Mouse (Mus musculus): ENCODE results near the gene Cdk5rap2.

Gene Cdk5rap2

DNA sequence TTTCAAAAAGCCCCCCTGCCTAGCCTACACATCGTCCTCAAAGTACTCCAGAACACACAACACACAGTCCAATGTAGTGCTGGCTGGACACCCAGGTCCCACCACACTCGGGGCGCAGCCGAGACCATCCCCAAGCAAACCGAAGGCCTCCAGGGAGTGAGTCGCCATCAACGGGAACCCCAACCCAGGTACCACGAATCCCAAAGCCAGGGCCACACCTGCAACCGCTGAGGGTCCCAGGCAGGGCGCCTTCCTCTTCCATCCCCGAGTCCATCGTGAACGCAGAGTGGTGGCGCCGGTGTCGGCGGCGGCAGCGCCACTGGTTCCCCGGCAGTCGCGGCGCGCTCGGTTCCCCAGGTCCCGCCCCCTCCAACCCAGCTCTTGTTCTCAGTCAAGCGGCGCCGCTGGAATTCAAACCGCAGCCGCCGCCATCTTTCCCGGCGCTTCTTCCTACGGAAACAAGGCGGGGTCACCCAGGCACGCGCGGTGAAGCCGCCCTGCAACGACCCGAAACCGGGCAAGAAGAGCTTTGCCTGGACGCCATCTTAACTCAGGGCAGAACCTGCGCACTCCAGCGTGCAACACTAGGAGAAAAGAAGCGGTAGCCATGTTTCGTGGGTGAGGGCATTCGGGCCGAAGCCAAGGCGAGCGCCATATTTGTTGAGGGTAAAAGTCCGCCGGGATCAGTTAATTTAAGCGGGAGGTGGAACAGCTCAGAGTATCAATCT is at the start of gene Cdk5rap2:
Cdk5rap2 (minus strand) TSS at position 450 of the 728 bp plus-strand sequence.
- DNase-seq (ENCODE audit: inconsistent age in 2 of 2, low spot score in 1 of 2) = peak; percentile 98 to 99

- no peak for DNase-seq (ENCODE audit: inconsistent age in 2 of 2, low spot score in 1 of 2)
Measured at GRCm38 (mm10) chr4:70452161-70452560, 41.9 kb upstream of the Cdk5rap2 start.

- peak; percentile 29 to 71 for DNase-seq (ENCODE audit: inconsistent age in 2 of 2, low spot score in 1 of 2)
Measured at GRCm38 (mm10) chr4:70451750-70452149, 41.5 kb upstream of the Cdk5rap2 start.

- no peak for DNase-seq (ENCODE audit: inconsistent age in 2 of 2, low spot score in 1 of 2)
Measured at GRCm38 (mm10) chr4:70449668-70450067, 39.4 kb upstream of the Cdk5rap2 start.

DNA sequence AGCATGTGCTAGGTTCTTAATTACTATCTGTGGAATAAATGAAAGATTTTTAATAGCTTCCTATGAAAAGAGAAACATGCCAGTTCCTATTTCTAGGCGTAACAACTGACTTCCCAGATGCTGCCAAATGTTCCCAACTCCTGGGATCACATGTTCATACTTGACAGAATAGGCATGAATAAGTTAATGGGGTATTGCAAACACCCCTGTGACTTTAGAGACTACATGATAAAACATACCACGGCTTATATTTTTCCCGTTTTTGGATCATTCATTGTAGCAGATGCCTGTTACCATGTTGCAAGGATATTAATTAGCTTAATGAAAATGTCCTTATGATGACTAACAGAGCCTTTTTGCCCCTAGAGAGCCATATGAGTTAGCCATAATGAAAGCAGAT is 36.5 kb upstream of the Cdk5rap2 start:
- no peak for DNase-seq (ENCODE audit: inconsistent age in 2 of 2, low spot score in 1 of 2)

- no peak for DNase-seq (ENCODE audit: inconsistent age in 2 of 2, low spot score in 1 of 2)
Measured at GRCm38 (mm10) chr4:70420202-70420601, 10.0 kb upstream of the Cdk5rap2 start.

- no peak for DNase-seq (ENCODE audit: inconsistent age in 2 of 2, low spot score in 1 of 2)
Measured at GRCm38 (mm10) chr4:70412126-70412525, 1.9 kb upstream of the Cdk5rap2 start.

DNA sequence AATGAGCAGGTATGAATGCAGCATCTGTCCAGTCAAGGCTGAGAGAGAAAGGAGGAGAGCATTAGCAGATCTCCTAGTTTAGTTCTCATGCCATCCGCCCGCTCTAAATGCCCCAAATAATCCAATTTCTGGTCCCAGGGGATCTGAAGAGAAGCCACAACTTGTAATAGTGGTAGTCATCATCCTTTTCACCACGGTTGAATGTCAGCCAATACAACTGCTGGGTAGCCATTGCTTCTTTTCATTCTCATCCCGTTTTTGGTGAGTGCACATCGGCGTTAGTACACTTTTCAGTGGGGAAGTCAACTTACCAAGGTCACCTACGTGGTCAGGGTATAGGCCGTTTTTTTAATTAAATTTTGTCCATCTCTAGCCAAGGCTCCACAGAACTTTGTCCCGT is 787 bp downstream of the Cdk5rap2 start:
- no peak for DNase-seq (ENCODE audit: inconsistent age in 2 of 2, low spot score in 1 of 2)

DNA sequence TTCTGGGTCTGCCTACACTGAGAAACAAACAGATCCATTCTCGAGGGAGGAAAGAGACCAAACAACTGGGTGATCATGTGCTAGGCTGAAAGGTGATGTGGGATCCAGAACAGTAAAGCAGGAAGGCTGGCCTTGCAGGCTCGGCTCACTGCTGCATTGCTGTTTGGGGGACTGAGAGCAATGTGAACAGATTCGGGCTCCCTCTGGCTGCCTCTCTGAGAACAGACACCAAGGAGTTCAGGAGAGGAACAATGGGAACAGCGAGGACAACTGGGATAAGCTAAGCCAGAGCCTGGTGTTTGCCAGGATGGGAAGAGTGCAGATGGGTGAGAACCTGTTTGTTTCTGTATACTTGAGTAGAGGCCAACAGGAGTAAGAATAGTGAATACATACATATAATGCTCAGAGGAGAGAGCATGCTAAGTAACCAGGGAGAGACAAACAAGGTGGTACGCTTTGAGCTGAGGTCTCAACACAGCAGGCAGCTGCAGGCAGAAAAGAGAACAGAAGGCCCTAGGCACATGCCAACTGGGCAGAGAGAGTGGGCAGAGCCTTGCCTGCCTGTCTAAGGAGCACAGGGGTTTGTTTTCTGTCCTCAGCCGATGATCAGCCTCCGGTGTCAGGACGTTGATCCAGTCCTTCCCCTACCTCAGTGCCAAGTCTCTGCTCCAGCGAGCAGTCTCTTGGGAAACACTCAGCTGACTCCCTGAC is 8.0 kb downstream of the Cdk5rap2 start:
- DNase-seq (ENCODE audit: inconsistent age in 2 of 2, low spot score in 1 of 2) = peak in 1 of 2 experiments; percentile 42

DNA sequence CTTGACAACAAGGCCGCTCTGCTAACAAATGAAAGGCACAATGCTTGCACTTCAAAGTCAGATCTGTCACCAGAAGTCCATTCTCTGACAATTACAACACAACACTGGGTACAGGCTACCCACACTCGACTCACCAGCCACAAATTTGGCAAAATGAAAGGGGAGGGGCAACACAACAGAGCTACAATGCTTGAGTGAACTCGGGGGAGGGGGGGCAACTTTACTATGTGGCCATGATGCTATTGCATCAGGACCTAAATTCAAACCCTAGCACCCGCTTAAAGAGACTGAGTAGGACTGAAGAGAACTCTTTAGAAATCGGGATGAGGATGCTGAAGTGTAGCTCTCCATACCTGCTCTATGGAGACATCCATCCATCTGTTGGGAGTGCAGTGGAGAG is 10.8 kb downstream of the Cdk5rap2 start:
- DNase-seq (ENCODE audit: inconsistent age in 2 of 2, low spot score in 1 of 2) = no peak

GRCm38 (mm10) chr4:70399074-70399473 is 11.2 kb downstream of the Cdk5rap2 start:
- no peak for DNase-seq (ENCODE audit: inconsistent age in 2 of 2, low spot score in 1 of 2)

- no peak for DNase-seq (ENCODE audit: inconsistent age in 2 of 2, low spot score in 1 of 2)
Measured at GRCm38 (mm10) chr4:70398088-70398487, 12.2 kb downstream of the Cdk5rap2 start.

- DNase-seq (ENCODE audit: inconsistent age in 2 of 2, low spot score in 1 of 2) = no peak
Measured at GRCm38 (mm10) chr4:70396701-70397100, 13.5 kb downstream of the Cdk5rap2 start.

GRCm38 (mm10) chr4:70394736-70395135 is 15.5 kb downstream of the Cdk5rap2 start:
- DNase-seq (ENCODE audit: inconsistent age in 2 of 2, low spot score in 1 of 2) = no peak

GRCm38 (mm10) chr4:70391760-70392372 is 18.4 kb downstream of the Cdk5rap2 start:
- no peak for DNase-seq (ENCODE audit: inconsistent age in 2 of 2, low spot score in 1 of 2)

DNA sequence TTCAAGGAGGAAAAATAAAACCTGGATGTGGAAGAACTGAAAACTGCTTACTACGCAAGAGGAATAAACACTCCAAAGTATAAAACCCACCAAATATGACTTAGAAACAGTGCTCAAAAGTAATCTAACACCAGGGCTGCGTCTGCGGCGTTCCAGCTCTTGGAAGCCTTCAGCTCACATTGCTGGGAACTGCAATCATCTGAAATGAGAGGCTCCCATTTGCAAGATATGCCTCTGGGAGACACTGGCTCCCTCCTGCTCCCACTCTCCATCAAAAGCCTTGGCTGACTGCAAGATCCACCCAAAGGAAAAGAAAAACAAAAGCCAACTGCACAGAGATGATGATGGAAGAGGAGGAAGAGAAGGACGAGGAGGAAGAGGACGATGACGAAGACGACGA is 19.2 kb downstream of the Cdk5rap2 start:
- no peak for DNase-seq (ENCODE audit: inconsistent age in 2 of 2, low spot score in 1 of 2)

DNA sequence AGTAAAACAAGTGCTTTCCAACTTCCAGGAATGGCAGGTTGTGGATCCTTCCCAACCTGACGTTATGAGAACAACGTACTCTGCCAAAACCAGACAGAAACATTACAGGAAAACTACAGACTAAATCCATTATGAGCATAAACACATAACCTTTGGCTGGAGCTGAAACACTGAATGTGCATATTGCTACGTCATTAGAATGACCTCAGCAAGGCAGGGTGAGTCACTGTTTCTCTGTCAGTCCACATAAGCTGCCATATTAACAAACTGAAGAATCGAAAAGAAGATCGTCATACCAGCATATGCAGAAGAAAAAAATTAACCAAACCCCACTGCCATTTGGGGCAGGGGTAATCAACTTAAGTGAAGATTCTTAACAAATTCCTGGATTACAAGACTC is 24.0 kb downstream of the Cdk5rap2 start:
- DNase-seq (ENCODE audit: inconsistent age in 2 of 2, low spot score in 1 of 2) = no peak

DNA sequence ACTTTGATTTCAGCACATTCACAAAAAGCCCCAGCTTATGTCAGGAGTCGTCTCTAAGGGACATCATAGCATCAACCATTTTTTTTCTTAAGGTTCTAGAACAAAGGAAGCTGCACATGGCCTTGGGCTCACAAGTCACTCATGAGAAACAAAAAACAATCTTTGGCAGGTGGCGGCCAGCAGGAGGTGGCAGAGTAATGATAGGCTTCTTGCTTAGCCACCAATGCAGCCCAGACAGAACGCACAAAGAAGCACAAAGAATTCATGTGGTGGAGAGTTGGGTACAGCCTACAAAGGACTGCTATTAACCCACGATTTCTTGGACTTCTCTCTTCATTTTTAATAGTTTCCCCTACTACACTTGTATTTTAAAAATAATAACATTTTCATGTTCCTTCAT is 32.9 kb downstream of the Cdk5rap2 start:
- no peak for DNase-seq (ENCODE audit: inconsistent age in 2 of 2, low spot score in 1 of 2)

DNA sequence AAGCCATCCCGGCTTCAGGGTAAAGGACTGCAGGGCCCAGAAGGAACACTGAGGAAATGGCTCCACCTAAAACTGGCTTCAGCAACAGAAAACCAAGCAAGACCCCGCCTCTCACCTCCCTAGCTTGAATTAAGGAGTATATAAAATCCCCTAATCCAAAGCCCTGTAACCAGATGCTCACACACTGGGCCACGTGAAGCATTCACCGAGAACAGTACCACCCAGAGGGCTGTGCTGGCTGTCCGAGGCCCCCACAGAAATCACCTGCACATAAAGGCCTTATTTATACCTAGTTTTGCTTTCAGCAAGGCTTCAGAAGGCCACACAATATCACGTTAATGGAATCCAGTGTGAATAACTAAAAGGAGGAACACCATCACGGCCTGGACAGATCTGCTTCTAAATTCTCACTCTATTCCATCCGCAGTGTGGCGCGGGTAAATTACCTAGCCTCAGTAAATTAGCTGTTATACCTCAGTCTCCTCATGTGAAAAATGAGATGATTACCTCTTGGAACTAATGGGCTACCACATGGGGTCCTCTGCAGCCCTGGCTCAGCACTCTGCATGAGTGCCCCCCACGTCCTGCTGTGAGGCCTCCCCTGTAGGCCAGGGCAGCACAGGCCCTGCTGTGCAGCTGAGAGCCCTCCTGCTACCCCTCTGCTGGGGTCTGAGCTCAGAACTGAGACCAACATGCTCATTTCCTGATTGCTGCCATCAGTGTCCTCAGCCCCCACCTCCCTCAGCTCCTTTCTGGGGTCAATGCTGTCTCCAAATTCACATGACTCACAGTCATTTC is 45.0 kb downstream of the Cdk5rap2 start:
- DNase-seq (ENCODE audit: inconsistent age in 2 of 2, low spot score in 1 of 2) = no peak

GRCm38 (mm10) chr4:70361366-70361765 is 48.9 kb downstream of the Cdk5rap2 start:
- DNase-seq (ENCODE audit: inconsistent age in 2 of 2, low spot score in 1 of 2) = no peak

DNA sequence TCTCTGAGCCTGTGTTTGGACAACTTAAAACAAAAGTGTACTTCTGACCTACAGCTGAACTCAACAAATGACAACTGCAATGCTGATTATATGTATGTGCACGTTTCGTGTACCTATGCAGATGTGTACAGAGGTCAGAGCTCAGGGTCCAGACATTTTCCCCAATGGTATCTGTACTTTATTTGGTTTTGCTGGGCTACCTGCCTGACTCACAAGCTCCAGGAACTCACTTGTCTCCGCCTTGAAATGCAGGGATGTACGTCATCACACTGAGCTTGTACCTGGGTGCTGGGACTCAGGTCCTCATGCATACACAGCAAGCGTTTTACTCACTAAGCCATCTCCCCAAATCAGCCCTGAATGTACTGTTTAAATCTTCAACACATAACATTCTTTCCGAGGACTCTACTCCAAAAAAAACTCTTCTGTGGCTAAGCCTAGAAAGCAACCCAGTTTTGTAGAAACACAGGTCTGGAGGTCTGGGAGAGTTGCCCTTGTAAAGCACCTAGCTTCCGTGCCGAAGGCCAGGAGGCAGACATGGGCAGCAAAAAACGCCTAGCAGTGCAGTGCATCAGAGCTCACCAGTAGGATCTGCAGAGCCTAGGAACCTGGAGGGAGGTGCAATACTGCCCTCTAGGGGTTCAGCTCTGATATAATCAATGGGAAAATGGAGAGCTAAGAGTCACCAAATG is 54.4 kb downstream of the Cdk5rap2 start:
- DNase-seq (ENCODE audit: inconsistent age in 2 of 2, low spot score in 1 of 2) = peak; percentile 62 to 87

All from adrenal gland, adult (tissue).